Mouse (Mus musculus) kidney, postnatal 25 days (tissue): ENCODE measurements at regions not wholly inside any gene's neighbourhood (a gene's known extent, or its start where the extent isn't known, plus 50 kb on each side); places are given as distances from the start of the nearest gene placed in this dataset.
A peak's percentile ranks its signal among the peaks of the same experiment; 100 is the strongest.

ENCODE experiments used
- DNase-seq, 2 experiments: peaks; one replicate each; pipeline ENCODE4 v3.0.0; 2021; ENCODE audit warnings: mixed read lengths in 2 of 2

DNA sequence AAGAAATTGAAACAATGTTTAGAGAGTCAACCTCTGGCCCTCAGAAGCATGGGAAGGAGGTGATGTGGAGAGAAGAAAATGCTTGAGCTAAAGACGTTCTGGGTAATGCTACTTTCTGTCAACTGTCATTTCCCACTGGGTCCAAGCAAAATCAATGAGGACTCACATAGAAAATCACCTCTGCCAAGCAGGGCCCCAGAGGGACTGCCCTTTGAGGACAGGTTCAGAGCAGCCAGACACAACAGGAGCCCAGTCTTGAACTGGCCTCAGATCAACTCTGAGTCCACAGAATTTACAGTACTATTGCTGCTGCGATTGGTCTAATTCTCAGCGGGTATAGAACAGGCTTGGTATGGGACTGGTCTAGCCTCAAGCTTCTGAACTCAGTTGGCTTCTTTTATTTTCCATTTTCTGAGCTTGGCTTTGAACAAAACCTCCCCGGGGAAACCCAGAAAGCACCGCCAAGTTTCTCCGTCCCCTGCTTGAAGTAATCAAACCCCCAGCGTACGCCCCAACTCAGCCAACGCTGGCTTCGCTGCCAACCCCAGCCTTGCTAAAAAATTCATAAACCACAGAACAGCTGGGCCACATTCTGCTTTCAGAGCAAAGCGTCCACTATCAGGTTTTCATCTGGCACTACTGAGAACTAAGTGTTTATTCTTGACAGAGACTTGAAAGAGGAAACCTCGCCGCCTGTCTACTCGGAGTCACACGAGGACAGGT lies 322.8 kb upstream of the Spred2 start:
- DNase-seq, result peak in 1 of 2 experiments; percentile 36

GRCm38 (mm10) chr11:19602496-19602895 lies 321.7 kb upstream of the Spred2 start:
- DNase-seq, result no peak

GRCm38 (mm10) chr11:19605602-19606001 lies 318.6 kb upstream of the Spred2 start:
- DNase-seq, result no peak

- no peak for DNase-seq
Observed at GRCm38 (mm10) chr11:19606943-19607342, 317.2 kb upstream of the Spred2 start.

GRCm38 (mm10) chr11:19607941-19608340 lies 316.2 kb upstream of the Spred2 start:
- DNase-seq, result no peak

DNA sequence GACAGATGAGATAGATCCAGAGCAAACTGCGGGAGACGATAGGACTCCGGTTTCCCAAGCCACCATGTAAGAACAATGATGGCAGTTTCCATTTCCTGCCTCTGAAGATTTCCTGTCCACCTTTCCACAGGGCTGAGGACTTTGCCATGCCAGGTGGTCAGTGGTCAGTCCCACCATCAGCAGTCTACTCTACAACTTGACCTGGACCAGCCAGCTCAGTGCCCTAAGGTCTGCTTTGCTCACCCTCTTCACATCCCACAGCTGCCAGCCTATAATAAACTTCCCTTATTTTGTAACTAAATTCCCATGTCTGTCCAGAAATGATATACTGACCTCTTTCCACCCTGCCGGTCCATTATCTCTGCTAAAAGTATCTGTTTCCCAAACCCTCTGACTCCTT lies 315.7 kb upstream of the Spred2 start:
- no peak for DNase-seq

GRCm38 (mm10) chr11:19610559-19610958 lies 313.6 kb upstream of the Spred2 start:
- no peak for DNase-seq

GRCm38 (mm10) chr11:19611217-19611616 lies 313.0 kb upstream of the Spred2 start:
- DNase-seq, result no peak

GRCm38 (mm10) chr11:19616520-19616919 lies 307.7 kb upstream of the Spred2 start:
- DNase-seq, result no peak

DNA sequence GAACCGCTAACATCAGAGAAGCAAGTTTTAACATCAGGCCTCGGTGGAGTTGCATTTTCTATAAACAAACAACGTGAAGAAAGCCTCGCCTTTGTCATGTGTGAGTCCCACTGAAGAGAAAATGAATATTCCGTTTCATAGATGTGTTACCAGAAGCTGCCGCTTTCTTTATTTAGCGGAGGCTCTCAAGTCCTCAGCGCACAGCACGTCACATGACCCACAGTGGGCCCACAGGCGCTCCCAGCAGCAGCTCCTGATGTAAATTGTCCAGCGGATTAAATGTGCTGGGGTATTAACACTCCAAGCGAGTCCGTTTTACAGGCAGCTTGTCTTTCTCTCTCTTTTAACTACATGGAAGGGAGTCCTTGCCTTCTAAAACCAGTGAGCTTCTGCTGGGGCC lies 304.7 kb upstream of the Spred2 start:
- DNase-seq, result no peak

DNA sequence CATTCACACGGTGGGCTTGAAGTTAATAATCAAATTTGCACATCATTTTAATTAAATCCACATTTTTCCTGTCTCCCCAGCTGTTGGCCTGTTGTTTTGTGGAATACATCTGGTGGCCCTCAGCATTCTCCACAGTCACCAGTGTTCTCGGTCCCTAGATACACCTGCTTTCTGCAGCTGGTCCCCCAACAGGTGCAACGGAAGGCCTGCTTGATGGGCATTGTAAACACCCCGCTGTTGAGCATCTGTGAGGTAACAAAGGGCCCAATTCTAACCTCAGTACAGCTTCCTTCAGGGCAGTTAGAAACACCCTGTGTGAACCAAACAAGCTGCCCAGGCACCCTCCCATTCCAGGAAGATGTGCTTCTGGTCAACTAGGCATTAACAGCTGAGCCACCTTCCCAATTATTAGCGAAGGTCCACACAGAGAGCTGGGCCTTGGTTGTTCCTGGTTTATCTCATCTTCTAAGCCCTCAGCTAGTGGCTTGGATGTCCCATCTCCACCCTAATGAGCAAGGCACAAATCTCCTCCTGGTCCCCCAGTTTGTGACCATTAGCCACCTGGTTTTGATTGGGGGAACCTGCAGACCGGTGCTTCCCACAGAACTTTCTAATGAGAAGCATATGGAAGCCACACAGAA lies 293.0 kb upstream of the Spred2 start:
- DNase-seq, result no peak

- DNase-seq, result no peak
Observed at GRCm38 (mm10) chr11:19632477-19632876, 291.7 kb upstream of the Spred2 start.

DNA sequence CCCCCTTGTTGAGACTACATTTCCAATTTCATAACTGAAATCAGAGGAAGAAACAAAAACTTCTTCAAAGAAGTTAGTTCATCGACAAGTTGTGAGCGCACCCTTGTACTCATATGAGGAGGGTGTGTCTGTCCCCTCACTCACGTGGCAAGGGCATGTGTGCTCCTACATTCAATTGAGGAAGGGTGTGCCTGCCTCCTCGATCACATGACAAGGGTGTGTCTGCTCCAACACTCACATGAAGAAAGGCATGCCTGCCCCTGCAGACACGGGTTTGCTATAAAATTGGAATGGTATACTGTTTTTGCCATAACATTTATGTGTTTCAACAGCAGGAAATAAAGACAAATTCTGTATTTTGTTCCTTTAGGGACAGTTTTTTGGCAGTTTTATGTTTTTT lies 290.6 kb upstream of the Spred2 start:
- DNase-seq, result no peak

GRCm38 (mm10) chr11:19641153-19641552 lies 283.0 kb upstream of the Spred2 start:
- DNase-seq, result peak; percentile 9 to 46

- DNase-seq, result no peak
Observed at GRCm38 (mm10) chr11:19644116-19644795, 279.9 kb upstream of the Spred2 start.

DNA sequence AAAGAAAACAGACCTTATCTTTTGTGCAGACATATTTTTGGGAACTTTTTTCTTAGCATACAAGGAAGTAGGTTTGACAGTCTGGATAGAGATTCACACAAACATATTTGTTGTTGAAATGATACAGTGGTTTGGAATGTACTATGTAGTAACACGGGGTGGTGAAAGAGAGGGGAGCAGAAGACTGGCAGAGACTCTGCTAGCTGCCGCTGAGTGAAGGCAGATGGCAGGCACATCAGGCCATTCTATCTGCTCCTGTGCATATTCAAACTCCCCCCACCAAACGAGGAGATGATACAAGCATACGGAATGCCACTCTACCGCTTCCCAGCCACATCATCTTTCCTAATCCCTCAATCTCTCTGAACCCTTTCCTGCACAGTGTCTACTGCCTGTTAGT lies 279.1 kb upstream of the Spred2 start:
- DNase-seq, result no peak

DNA sequence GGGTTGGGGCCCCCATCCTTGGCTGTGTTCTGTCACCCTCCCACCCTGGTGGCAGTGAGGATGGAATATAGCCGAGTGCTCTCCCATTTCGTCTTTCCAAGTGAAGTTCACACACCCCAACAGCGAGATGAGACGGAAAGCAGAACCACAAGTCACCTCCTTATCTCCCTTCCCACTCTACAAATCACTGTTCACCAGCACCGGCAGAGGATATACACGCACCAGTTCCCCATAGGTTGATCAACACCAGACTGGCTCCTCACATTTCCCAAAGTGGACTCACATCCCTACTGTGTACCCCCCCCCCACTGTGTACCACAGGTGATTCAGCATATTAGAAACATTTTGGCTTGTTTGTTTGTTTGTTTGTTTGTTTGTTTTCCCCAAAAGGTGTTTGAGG lies 272.7 kb upstream of the Spred2 start:
- no peak for DNase-seq

- DNase-seq, result no peak
Observed at GRCm38 (mm10) chr11:19651929-19652328, 272.2 kb upstream of the Spred2 start.

DNA sequence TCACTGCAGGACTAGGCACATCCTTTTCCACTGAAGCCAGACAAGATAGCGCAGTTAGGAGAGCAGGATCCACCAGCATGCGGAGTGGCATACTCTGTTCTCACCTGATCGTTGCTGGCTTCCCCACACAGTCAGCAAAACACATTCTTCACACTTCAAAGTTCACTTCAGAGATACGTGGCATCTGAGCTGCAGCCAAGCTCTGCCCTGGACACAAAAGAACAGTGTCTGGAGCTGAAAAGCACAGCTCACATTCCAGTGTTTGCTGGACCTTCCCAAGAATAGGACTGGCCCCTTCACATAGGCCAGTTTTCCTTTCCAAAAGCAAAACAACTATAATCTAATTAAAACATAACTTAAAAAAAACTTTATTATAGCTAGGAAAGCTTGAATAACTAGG lies 264.7 kb upstream of the Spred2 start:
- peak; percentile 40 to 55 for DNase-seq

DNA sequence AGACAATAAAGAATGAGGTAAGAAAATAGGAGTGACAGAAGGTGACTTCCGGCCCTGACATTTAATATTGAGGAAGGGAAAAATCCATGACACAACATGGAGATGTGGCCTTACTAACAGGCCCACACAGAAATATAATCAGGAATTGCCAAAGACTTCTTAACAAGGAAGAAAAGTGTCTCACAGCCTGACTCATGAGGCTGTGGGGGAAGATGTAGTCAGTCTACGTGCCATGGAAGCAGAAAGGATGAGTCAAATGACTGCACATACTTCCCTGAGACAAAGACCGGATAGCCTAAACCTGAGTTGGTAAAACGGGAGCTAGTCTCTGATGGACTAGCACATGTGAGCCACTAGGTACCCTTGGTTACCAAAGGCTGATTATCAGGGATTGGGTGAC lies 257.4 kb upstream of the Spred2 start:
- DNase-seq, result no peak

- DNase-seq, result peak; percentile 23 to 64
Observed at GRCm38 (mm10) chr11:19670853-19671530, 253.2 kb upstream of the Spred2 start.

- DNase-seq, result no peak
Observed at GRCm38 (mm10) chr11:19673012-19673411, 251.2 kb upstream of the Spred2 start.

GRCm38 (mm10) chr11:19676514-19676913 lies 247.7 kb upstream of the Spred2 start:
- DNase-seq, result no peak

DNA sequence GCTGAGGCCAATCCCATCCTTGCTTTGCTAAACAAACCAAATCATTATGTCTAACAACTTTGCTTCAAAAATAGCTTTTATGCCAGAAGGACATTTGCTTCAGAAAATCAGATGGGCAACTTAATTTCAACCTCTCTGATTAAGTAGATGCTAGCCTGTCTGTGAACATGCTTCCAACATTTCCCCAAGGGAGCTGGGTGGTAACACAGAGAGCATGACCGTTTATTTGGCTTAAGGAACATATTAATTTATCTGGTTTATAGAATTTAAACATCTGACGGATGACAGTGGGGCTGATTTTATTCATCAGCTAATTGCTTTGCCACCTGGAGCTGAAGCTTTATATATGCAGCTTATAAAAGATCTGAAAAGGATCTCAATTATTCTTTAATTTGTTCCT lies 245.1 kb upstream of the Spred2 start:
- no peak for DNase-seq
